Mouse (Mus musculus) C2C12 (cell line): ENCODE measurements around the gene Ptpre.

Experiments
- CEBPB ChIP-seq: IDR thresholded peaks from one replicate; pipeline ENCODE4 v1.6.1; 2011; ENCODE audit warnings: low read depth, mild to moderate bottlenecking, control low read depth, moderate library complexity
- CTCF ChIP-seq: IDR thresholded peaks from one replicate; pipeline ENCODE4 v1.5.1; 2011; ENCODE audit not compliant: control insufficient read depth, insufficient read depth, insufficient read length
- FOSL1 ChIP-seq: IDR thresholded peaks from one replicate; pipeline ENCODE4 v1.8.0; 2011; ENCODE audit warnings: mild to moderate bottlenecking, low read length; ENCODE audit not compliant: poor library complexity, insufficient read depth, severe bottlenecking
- MAX ChIP-seq: IDR thresholded peaks from one replicate; pipeline ENCODE4 v1.6.1; 2011; ENCODE audit warnings: mild to moderate bottlenecking, control low read depth
- MYOD1 ChIP-seq: IDR thresholded peaks from one replicate; pipeline ENCODE4 v1.6.1; 2011; ENCODE audit warnings: low read depth; ENCODE audit not compliant: control insufficient read depth, insufficient read length
- MYOG ChIP-seq: IDR thresholded peaks from one replicate; pipeline ENCODE4 v1.6.1; 2011; ENCODE audit not compliant: control insufficient read depth, insufficient read length; ENCODE audit errors: extremely low read depth
- USF1 ChIP-seq: IDR thresholded peaks from one replicate; pipeline ENCODE4 v1.6.1; 2011; ENCODE audit warnings: low read depth, mild to moderate bottlenecking, control low read depth, moderate library complexity

GRCm38 (mm10) chr7:135605804-135606072 is 68.5 kb downstream of the Ptpre start:
- no peak for TF ChIP-seq CTCF
- no peak for TF ChIP-seq MYOG
- no peak for TF ChIP-seq USF1
- no peak for TF ChIP-seq MAX
- no peak for TF ChIP-seq MYOD1
- no peak for TF ChIP-seq CEBPB
- no peak for TF ChIP-seq FOSL1
